Mouse (Mus musculus) ovary, postnatal 14 days (tissue): ENCODE data around the gene Slc47a1.
"Not testable (repeated sequence)": the region's sequence is repeated elsewhere in the genome, so short reads cannot be mapped to it uniquely, and the experiment has no call there.

Experiments used
- DNase-seq: peaks from one replicate; pipeline ENCODE4 v3.0.0; 2022; ENCODE audit warnings: low spot score

Slc47a1 gene

DNA sequence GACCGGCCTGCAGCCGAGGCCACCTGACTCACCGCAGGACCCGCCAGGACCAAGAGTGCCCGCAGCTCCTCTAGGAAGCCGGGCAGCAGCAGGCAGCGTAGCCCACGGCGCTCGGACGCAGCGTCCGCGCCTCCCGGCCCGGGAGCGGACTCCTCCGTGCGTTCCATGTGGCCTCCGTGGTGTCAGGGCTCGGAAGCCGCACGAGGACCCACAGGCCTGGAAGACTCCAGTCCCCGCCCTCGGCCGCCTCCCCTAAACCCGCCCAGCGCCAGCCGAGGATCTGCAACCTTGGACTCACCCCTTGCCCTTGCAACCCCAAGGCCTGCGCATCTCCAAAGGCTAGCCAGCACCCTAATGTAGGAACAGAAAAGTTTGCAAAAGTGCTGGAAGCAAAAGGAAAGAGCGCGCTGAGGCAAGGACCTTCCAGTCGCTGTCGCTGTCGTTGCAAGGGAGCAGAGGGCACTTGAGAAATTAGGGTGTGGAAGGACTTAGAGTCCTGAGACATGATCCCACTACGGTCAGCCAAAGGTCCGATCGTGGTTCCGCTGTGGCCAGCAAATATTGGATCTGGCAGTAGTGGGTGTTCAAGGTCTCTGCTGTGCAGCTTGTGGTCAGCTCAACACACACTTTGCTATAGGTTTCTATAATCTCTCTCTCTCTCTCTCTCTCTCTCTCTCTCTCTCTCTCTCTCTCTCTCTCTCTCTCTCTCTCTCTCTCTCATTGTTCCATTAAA lies at the start of gene Slc47a1:
Slc47a1 (minus strand) TSS at position 465 of the 733 bp plus-strand sequence.
- DNase-seq, result no peak

DNA sequence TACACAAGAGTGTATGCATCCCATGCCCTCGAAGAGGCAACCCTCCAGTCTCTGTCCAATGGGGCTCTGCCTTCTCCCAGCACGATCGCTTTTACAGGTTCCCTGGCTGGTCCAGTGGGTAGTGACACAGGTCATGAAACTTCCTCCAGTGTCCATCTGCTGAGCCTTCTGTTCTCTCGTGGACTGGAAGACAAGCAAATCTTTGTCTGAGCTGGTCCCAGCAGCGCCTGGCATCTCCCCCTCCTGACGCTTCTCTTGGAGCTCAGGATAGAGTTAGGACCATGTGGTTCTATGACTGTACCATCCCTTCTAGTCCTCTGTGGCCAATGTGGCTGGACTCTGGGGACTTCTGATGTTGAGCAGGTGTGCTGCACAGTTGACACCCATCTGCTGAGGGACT lies 41.1 kb upstream of the Slc47a1 start:
- no peak for DNase-seq

DNA sequence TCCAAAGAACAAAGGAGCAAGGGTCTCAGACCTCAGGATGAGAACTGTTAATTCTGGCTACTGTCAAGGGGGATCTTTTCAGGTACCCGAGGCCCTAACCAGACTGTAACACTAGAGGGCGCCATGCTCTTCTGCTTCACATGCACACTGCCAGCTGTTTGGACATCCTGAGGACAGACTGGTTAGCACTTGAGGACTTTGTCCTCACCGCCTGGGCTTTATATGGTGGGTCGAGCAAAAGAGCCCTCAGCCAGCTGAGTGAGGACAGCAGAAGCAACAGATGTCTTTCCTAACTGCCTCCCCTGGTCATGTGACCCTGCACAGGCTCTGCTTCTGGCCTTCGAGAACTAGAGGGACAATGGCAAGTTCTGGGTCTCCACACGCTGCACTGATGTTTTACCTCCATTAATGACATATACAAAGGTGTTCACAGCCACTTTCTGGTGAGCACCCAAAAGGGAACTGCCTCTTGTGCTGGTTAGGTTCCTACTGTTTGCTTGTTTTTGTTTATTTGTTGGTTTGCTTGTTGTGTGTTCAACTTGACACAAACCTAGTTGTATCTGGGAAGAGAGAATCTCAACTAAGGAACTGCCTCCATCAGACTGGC lies 39.9 kb upstream of the Slc47a1 start:
- peak; percentile 88 for DNase-seq

DNA sequence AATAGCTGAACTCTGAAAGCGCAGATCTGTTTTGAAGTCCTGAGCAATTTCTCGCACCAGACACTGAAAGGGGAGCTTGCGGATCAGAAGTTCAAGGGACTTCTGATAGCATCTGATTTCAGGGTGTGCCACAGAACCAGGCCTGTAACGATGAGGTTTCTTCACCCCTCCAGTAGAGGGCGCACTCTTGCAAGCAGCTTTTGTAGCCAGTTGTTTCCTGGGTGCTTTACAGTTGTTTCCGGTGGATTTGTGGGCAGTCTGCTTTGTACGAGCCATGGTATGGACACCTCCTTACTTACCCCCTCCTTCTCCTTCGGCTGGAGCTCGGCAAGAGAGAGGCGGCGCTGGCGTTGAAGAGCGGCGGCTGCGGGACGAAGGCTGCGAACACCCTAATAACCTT lies 38.4 kb upstream of the Slc47a1 start:
- not testable (repeated sequence) for DNase-seq

DNA sequence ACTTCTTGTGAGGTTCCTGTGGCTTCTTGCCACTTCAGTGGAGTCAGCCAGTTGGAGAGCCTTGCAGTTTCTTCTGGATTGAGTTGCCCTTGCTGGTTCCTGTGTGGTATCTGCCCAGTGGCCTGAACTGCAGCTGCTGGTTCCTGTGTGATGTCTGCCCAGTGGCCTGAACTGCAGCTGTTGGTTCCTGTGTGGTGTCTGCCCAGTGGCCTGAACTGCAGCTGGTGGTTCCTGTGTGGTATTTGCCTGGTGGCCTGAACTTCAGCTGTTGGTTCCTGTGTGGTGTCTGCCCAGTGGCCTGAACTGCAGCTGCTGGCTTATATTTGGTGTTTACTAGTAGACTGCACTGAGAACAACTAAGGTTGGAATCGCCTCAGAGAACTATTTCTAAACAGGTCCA lies 37.3 kb upstream of the Slc47a1 start:
- DNase-seq, result no peak

DNA sequence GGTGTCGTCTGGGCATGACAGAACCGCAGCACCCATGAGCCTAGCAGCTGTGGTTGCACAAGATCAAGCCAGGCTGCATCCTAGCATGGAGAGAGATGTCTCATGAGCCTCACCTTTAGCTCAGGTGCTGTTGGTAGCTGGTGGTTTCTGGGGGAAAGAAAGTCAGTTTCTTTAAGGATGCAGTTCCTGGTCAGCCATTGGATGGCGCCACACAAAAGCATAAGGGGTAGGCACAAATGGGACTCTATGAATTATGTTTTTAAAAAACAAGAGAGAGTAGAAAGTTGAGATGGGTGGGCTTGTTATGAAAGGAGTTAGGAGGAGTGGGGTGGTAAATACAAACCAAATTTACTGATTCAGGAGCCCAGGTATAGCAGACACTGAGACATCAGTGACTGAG lies 36.4 kb upstream of the Slc47a1 start:
- no peak for DNase-seq

DNA sequence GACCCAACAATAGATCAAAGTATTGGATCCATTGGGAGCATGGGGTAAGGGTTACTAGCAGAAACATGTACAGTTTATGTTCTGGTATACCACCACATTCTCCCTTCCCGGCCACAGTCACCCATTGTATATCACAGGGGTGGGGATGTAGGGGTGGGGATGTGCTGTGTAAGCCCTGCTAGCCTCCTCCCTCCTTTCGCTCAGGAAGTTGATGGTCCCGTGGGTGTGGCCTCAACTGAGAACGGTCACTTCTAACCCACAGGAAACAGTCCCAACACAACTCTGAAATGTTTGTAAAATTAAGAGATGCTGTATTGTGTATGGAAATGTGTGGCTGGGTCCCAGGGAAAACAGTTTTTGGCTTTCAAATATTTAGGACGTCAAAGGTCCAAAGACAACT lies 35.3 kb upstream of the Slc47a1 start:
- DNase-seq, result no peak

DNA sequence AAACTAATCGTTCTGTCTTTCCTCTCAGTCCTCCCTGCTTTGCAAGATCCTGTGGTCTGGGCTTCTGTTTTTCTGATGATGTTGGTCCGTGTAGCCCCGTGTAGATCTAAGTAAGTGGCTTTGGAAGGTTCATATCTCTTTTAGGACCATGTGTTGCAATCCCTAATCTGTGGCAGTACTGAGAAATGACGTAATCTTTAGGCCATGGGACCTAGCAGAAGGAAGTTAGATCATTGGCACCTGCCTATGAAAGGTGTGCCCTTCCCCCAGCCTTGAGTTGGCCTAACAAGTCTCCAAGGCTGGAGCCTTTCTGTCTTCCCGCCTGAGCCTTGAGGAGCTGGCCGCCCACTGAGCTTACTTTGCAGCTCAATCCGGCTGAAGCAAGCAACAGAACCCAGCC lies 33.7 kb upstream of the Slc47a1 start:
- no peak for DNase-seq

DNA sequence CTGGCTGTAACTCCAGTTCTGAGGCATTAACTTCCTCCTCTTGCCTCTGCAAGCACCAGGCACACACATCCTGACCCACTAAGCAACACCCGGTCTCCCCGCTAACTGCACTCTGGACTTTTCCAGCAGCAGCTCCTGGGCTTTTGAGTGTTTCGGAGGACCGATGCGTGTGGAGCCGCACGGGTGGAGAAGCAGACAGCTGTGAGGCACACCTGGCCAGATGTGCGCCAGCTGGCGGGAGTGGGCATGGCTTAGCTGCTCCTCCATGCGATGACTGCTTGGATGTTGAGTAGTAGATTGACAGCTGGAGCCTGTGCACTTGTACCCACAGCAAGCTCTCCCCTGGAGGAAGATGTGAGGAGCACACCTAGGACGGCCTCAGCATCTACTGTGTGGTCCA lies 33.1 kb upstream of the Slc47a1 start:
- DNase-seq, result no peak

DNA sequence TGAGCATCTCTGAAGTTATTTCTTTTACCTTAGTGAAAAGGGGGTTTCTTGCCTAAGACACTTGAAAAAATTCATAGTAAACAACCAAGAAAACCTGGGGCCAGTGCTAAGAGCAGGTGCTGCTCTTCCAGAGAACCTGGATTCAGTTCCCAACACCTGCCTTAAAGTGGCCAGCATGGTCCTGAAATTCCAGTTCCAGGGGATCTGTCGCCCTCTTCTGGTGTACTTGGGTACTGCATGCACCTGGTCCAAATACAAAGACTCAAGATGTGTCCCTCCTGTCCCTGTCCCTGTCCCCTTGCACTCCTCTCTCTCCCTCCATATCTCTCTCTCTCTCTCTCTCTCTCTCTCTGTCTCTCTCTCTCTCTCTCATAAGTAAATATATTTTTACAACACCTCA lies 32.0 kb upstream of the Slc47a1 start:
- peak; percentile 91 for DNase-seq

DNA sequence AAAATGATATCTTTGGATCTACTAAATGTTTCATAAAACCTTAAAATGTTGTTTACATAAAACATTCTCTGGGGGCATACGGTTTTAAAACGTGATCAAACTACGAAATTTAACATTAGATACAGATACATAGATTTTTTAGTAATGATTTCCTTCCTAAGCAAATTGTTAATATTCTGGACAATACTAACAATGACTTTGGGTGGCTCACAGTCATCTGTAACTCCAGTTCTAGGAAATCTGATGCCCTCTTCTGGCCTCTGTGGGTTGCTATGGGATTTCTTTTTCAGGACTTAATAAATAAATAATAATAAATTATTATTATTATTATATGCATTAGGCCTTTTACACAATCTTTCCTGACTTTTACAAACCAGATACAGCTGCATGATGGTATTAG lies 30.9 kb upstream of the Slc47a1 start:
- no peak for DNase-seq

DNA sequence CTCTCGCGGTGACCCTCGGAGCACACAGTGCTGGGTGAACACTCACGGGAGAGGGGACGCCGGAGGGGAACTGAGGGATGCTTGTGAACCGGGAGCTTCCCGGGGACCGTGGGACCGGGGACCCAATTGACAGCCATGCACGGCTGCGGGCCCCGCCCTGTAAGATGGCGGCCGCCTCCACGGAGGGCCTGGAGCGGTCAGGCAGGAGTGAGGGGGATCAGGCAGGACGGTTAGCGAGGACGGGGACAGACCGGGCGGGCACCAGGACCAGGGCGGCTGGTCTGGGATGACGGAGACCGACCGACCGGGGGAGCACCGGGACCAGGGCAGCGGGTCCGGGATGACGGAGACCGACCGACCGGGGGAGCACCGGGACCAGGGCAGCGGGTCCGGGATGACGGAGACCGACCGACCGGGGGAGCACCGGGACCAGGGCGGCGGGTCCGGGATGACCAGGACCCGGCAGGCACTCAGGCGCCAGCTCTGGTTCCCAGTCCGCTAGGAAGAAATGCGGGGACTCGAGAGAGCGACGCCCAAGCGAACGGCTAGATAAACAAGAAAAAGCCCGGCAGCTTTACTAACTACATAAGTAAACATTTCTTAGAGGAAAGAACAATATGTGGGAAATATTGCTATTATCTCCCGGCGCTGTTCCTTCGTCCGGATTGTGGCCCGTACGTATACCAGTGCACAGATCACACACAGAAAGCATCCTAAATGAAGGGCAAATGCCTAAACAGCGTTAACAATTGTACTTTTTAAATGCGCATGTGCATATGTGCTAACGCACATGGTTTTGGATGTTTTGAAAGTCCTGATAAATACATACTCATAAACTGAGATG lies 30.3 kb upstream of the Slc47a1 start:
- DNase-seq, result peak; percentile 66

DNA sequence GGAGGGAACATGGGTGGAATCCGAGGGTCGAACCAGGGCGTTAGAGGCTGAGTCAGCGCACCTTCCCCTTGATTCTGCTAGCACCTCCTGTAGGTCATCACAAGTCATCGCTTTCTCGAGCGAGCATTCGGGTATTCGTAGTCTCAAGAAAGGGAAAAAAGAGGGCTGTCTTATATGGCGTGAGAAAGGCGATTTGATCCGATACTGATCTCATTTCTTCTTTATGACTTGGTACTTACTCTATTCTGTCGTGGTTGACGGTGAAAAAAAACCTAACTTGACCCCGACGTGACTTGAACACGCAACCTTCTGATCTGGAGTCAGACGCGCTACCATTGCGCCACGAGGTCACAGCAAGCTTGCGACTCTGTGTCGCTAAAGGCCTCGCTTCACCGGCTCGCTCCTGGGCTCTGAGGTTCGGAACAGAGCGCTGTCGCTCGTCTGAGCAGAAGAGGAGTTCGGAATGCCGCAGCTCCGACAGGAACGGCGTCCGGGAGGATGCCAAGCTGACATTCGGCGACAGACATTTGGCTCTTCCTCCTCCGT lies 29.6 kb upstream of the Slc47a1 start:
- peak; percentile 89 for DNase-seq

DNA sequence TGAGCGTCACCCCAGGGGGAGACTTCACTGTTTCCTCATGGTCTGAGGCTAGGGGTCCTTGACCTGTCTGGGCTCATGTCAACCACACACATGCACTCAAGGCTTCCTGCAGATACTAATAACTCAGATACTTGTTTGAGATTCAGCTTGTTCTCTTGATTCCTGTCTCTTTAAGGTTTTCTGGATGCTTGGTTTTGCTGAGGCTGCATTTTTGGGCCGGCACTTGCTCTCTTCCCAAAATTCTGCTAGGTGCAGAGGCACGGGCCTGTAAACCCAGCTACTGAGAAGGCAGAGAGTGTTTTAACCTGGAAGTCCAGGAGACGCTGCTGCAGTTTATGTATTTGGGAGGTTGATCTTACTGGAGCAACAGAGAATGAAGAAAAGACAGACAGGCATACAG lies 23.6 kb upstream of the Slc47a1 start:
- DNase-seq, result no peak

DNA sequence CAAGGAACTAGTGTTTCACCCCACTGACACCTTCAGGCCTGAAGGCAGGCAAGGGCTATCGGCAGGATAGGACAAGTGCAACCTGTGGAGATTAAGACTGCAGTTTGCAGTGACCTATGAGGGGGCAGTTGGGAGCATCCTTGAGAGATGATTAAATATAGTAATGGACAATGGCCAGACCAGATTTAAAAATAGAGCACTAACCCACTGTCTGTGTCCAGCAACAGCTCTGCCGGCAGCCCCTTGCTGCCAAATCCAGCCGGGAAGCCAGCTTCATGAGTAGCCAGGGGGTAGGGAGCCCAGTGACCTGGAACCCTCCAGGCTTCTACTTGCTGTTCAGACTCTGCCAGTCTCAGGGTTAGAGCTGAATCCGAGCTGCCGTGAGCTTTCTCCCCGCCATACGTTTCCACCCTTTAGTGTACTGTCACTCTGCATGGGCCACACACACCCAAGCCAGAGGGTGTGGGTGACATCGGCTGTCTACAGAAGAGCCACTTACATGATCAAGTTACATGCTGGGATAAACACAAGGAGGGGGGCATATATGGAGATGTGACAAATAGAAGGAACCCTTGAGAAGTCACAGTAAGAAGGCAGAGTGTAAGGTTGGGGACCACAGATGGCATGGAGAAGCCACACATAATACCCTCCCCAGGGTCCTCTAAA lies 22.7 kb upstream of the Slc47a1 start:
- DNase-seq, result no peak

DNA sequence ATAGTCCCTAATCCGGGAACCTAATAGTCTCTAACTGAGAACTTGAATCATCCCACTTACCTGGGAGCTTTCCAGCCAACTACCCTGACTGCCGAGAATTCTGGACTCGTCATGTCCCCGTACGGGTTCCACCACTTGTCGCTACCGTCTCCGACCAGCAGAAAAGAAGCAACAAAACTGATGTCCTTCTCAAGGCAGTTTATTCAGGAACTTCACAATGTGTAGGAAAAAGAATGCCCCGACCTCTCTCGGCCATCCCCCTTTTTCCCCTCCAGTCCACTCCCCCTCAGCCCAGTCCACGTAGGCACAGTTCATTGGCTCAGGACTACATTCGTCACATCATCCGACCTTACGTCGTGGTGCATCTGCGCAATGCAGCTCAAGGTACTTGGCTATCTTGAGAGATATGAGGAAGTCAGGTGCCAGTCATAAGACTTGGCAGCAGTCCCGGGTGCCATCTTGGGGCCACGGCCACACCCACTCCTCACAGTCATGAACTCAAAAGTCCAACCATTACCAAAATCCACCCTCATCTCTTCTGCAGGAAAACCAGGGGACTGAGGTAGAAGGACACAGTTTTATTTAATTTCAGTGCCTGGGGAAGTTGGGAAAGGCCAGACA lies 19.4 kb upstream of the Slc47a1 start:
- not testable (repeated sequence) for DNase-seq

DNA sequence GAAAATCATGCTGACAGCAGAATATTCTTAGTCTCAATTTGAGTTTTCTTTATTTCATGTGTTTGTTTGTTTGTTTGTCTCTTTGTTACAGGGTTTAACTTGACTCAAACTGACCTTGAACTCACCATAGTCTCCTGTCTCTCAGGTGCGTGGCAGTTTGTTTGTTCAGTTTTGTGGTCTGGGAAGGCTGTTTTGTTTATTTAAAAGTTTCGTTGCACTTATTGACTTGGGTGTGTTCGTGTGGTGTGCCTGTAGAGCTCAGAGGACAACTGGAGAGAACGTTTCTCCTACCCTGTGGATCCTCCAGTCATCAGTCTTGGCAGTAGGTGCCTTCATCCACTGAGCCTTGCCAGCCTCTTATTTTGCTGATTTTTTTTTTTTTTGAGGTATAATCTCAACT lies 10.8 kb upstream of the Slc47a1 start:
- no peak for DNase-seq

DNA sequence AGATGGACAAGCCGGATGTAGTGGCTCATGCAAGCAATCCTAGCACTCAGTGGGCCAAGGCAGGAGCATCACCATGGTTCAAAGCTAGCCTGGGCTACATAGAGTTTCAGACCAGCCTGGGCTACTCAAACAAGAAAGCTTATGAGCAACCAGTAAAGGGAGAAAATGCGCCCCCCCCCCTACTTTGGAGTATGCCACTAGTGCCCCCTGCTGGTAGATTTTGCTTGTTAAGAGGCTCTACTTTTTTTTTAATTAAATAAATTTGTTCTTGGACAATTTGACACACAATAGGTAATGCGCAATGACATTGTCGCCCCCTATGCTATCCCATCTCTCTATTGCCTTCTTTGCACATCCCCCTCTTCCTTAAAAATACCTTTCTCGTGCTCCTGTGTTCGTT lies 9.9 kb upstream of the Slc47a1 start:
- DNase-seq, result no peak

DNA sequence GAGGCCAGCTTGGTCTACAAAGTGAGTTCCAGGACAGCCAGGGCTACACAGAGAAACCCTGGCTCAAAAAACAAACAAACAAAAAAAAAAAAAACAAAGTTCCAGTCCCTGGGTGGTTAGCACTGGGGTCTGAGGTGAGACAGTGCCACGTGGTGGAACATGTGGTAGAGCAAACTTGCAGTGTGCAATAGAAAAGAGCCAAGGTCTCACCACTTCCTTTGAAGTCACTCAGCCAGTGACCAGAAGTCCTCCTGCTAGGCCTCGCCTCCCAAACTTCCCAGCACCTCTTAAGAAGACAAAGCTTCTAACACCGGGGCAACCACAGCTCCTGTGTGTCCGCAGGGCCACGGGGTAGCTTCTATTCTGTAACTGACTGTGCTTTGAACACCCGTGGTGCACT lies 9.1 kb upstream of the Slc47a1 start:
- DNase-seq, result no peak

DNA sequence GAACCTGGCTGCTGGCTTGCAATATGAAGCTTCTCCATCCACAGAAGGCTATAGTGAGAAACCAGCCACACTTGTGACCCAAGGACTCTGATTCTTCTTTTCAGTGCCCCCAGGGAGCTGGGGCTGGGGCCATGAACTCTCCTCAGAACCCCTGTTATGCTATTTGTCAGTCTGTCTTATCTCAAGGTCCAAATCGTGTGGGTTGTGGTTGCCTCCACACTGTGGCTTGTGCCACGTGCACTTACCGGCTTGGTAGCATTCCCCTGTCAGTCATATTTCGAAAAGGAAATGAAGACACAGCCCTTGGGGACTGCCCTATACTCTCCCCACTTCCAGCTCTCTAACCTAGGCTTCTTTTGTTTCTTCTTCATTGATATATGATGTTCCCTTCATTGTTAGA lies 7.6 kb upstream of the Slc47a1 start:
- no peak for DNase-seq

DNA sequence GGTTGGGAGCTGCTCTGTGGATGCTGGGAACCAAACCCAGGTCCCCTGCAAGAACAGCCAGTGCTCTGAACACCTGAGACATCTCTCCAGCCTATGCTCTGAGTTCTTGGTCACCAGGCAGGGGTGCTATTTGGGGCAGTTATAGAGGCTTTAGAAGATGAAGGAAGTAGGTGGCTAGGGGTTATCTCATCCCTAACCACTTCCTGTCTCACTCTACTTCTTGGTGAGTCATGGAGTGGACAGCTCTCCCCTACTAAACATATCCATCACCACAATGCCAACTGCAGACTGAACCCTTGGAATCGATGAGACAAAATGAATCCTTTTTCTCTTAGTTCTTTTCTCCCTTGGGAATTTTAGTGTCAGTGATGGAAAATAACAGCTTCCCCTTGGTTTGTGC lies 3.1 kb upstream of the Slc47a1 start:
- DNase-seq, result no peak

DNA sequence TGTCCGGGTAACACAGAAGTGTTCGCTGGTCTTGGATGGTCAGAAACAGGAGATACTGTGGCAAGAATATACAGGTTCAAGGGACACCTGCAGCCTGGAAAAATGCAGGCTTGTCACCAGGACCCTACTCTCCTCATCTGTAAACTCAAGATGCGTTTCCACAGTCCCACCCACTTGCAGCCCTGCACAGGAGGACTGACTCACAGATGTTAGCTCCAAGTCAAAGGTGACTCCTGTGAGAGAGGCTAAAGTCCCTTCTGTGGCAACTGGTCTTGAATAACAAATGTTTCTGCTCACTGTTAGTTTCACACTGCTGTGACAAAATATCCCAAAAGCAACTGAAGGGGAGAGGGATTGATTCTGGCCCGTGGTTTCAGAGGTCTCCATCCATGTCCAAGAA lies 506 bp upstream of the Slc47a1 start:
- DNase-seq, result no peak
